Mouse (Mus musculus) 3134 (cell line): ENCODE measurements at regions not wholly inside any gene's neighbourhood (a gene's known extent, or its start where the extent isn't known, plus 50 kb on each side); places are given as distances from the start of the nearest gene placed in this dataset.

ENCODE experiments used
- DNase-seq: peaks from one replicate; pipeline ENCODE4 v3.0.0-alpha.2; 2011; ENCODE audit warnings: low spot score; ENCODE audit not compliant: insufficient read length; ENCODE audit errors: extremely low read depth

DNA sequence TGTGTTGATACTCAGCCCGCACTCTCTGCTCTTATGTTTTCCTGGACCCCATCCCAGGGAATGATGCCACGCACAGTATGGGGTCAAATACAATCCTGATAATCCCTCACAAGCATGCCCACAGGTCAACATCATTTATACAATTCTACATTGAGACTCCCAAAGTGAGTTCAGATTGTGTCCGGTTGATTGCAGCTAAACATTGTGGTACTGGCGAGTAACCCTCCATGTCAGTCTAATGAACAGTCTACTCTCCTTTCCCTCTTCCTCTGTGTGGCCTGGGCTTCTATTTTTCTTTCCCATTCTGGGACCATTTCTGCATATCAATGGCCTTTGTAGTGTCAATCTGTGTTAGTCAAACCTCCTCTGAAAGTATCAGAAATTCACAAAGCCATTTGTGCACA is 112.6 kb upstream of the Gria1 start:
- DNase-seq = no peak

DNA sequence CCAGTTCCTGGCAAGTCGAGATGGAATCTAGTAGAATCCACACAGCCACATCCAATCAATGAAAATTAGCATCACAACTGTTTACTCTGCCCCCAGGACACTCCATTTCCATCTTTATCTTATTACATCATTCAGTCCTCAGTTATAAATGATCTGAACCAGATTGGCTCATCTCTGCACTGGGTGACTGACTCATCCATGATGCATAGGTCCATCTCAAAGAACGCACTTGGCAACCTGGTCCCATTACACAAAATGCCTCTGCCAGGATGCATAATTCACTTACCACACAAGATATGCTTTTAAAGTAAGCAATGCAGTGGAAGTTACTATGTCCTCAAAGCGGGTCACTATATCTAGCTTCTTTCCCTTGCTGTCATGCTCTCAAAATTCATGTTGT is 110.0 kb upstream of the Gria1 start:
- DNase-seq = no peak

DNA sequence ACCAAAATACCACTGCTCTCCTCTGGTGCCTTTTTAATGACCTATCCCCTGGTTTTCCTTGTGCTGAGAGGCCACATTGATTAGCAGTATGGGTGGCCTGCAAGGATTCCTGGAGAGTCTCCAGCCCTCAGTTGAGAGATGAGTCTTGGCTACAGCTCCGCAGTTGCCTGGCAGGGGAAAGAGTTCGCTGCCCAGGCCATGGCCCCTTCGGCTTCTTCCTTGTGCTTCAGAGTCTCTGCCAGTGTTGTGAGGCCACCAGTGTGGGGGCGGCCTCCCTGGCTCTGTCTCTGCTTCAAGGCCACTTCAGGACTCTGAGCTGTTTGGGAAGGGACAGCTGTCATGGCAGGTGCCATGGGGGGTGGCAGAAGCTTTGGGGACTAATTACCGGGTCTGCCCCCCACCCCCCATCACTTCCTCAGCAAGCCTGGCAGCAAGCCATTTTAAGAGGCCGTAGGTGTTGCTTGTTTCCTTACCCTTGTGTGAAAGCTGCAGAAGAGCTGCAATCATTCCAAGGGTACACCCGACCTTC is 85.8 kb upstream of the Gria1 start:
- no peak for DNase-seq

DNA sequence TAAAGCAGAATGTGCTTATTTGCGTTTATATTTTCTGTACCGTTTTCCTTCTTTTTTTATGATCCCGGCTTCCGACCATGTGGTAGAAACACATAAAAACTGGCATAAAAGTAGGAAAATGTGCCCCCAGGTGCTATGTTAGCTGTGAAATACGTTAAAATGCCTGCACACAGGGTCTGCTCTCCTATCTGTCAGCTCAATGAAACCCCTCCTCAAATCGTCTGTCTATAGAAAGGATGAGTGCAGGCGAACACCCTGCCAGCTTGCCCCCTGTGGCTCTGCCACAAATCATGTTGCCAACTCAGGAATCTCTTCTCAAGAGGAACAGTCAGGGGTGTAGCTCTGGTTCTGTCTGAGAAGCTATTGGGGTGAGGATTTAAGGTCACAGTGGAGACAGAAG is 78.4 kb upstream of the Gria1 start:
- no peak for DNase-seq

DNA sequence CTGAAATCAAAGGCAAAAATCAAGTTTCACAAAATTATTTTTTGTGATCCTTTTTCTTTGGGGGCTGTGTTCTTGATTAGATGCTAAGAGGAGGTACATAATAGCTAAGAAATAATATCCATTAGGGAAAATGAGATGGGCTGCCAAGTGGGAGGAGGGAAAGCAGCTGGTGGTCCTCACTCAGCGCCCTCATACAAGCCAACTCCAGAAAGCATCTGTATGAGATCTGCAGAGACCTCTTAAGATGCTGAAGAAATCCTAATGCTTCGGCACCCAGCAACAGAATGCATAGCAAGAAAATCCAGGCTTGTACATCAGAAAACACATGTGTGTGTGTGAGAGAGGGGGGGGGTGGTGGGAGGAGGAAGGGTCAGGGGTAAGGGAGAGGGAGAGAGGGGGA is 58.8 kb upstream of the Gria1 start:
- no peak for DNase-seq

DNA sequence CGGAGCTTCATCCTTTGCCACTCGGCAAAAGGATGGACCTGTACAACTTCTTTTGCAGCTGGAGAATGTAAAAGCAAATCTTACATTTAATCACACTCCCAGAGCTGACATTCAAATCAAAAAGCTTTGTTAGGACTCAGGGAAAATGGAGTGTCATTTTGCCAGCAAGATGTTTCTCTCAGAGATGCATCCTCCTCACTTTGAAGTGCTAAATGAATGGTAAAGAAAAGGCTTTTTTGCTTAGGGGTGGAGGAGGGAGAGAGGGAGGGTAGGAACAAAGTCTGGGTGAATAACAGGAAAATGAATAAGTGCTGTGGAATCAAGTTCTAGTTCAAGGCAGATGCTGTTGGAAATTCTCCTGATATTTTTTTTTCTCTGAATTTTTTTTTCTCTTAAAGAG is 53.4 kb upstream of the Gria1 start:
- no peak for DNase-seq
